Mouse (Mus musculus) left cerebral cortex, postnatal 4 days (tissue): ENCODE data around the gene B4galt7. TPM values are rescaled to one million over a fixed set of nuclear protein-coding genes. Genes with fewer than 3 reads are reported as not detected.
A peak's percentile ranks its signal among the peaks of the same experiment; 100 is the strongest.
"Not testable (repeated sequence)": the region's sequence is repeated elsewhere in the genome, so short reads cannot be mapped to it uniquely, and the experiment has no call there.

Experiments used
- DNase-seq: peaks from one replicate; pipeline ENCODE4 v3.0.0-alpha.2; 2022
- intact Hi-C: fragments of 180-260 bp; cut with DNase I; formaldehyde crosslinking; loops from one replicate; pipeline ENCODE4 v1.15.1; 2025
- total RNA-seq, 2 experiments: library from RNA; stranded (reverse); gene quantifications; 2 replicates each; pipeline ENCODE4 v1.2.3; 2021

B4galt7 gene
- total RNA-seq, 2 experiments from 2014 or later: 32.3 to 32.4 TPM

DNA sequence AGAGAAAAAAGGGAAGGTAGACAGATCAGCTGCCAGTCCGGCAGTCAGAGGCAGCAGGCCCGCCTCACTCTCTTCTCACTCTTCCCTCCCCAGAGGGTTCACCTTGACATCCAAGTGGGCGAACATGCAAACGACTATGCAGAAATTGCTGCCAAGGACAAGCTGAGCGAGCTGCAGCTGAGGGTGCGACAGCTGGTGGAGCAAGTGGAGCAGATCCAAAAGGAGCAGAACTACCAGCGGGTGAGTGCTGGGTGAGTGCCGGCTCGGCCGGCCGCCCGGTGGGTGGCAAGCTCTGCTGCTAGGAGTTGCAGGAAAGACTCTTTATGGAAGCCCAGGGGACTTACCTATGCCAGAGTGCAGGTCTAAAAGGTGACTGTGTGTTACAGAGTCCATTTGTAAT lies 4.3 kb upstream of the B4galt7 start:
- intact Hi-C loops: no loop called here
- DNase-seq: peak; percentile 84

GRCm38 (mm10) chr13:55596802-55597201 lies 2.9 kb upstream of the B4galt7 start:
- intact Hi-C loops: no loop called here
- DNase-seq: peak; percentile 17

GRCm38 (mm10) chr13:55600657-55601056 lies 961 bp downstream of the B4galt7 start:
- no peak for DNase-seq
- intact Hi-C loops: loop anchor here (5.0 kb wide), 1 partner anchor 37 kb away; the partner anchor contains the start of gene Ddx46

DNA sequence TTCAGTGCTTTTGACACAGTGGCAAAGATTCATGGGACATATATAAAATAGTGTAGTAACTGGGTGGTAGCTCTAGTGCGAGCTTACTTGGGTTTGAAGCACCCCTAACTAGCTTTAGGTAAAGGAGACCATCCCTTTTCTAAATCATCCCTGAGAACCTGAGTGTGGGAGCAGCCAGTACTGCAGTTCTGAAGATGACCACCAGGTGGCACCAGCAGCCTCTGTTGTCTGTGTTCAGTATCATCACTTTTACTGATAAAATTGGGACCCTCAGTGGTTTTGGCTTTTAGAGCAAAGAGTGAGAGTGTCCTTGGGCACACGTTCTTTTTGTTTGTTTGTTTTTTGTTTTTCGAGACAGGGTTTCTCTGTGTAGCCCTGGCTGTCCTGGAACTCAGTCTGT lies 1.9 kb downstream of the B4galt7 start:
- peak; percentile 89 for DNase-seq
- intact Hi-C loops: loop anchor here (5.0 kb wide), 1 partner anchor 36 kb away; the partner anchor contains the start of gene Ddx46

- intact Hi-C loops: loop anchor here (5.0 kb wide), 1 partner anchor 33 kb away; the partner anchor contains the start of gene Ddx46
- no peak for DNase-seq
These were observed 4.9 kb downstream of the B4galt7 start for GRCm38 (mm10) chr13:55604606-55605005.

DNA sequence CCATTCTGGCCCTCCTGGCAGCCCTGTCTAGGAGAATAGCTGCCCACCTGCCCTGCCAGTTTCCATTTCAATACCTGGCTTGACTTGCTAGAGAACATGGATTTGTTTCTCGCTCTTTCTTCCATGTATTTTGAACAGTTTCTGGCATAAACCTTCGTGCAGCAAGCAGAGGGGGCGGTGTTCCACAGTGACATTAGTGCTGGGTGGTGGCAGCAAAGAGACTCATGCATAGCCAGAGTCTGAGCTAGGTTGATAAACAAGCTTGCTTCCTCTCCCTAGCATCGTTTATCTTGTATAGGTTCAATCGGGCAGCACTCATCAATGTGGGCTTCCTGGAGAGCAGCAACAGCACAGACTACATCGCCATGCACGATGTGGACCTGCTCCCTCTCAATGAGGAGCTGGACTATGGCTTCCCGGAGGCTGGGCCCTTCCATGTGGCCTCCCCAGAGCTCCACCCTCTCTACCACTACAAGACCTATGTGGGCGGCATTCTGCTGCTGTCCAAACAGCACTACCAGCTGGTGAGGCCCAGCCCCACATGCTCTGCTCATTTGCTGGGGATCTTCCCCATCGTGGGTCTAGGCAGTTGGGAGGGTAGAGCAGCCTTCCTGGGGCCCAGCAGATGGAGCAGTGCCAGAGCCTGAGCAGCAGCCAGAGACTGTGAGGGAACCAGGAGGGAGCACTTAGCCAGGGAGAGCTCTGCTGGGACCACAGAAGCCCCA lies 7.4 kb downstream of the B4galt7 start:
- peak; percentile 17 for DNase-seq
- intact Hi-C loops: no loop called here

DNA sequence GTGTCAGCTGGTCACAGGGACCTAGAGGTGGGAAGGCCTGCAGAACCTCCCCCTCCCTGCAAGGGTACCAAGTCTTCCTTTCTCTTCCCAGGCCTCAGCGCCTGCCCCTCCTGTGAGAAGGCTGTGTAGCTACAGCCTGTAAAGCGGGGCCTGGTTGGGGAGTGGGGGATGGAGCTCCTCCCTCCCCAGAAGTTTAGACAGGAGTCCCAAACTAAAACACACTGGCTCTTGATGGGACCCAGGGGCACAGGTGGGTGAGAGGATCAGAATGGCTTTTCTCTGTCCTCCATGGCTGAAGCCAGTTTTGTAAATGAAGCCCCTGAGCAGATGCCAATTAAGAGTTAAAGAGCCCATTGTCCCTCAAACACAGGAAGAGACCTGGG lies 7.9 kb downstream of the B4galt7 start:
- DNase-seq: no peak
- intact Hi-C loops: no loop called here

DNA sequence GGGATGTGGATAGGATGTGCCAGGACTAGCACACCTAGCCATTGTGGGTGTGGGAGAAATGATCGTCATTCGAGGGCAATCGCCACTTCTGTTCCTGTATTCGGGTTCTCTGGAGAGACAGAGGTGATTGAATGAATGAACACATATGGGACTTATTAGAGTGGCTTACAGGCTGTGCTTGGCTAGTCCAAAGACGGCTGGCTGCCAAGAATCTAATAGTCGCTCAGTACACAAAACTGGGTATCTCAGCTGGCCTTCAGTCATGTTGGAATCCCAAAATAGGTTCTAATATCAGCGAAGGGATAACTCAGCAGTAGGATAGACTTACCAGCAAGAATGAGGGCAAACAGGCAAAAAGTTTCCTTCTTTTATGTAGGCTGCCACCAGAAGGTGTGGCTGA lies 12.3 kb downstream of the B4galt7 start:
- DNase-seq: no peak
- intact Hi-C loops: no loop called here

DNA sequence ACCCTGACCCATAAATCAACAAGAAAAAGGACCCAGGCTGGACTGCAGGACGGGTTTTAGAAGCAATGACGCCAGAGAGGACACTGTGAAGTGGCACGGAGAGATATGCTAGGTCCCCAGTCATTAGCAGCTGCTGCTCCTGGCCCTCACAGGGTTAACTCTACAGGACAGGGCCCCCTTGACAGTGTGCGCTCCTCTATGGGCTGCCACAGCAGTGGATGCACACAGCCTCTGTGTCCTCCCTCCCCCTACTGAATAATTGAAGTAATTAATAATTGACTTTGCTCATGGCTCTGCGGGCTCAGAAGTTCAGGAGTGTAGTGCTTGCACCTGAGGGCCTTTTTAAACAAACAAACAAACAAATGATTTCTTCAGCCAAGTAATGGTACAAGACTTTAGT lies 13.8 kb downstream of the B4galt7 start:
- intact Hi-C loops: no loop called here
- DNase-seq: no peak

DNA sequence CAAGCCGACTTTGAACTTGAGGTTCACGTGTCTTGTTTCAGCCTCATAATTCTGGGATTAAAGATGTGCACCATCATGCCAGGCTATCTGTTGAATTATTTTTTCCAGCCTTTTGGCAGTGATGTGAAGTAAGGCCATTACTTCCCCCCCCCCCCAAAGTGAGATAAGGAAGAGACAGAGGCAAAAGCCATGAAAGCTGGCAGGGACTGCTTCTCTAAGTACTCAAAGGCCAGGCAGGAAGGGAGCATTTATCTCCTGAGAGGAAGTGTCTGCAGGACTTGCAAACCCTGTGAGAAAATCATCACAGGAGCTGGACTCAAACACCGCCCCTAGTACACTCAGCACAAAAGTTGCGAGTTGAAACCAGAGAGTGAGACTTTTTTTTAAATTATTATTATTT lies 19.6 kb downstream of the B4galt7 start:
- intact Hi-C loops: no loop called here
- no peak for DNase-seq

DNA sequence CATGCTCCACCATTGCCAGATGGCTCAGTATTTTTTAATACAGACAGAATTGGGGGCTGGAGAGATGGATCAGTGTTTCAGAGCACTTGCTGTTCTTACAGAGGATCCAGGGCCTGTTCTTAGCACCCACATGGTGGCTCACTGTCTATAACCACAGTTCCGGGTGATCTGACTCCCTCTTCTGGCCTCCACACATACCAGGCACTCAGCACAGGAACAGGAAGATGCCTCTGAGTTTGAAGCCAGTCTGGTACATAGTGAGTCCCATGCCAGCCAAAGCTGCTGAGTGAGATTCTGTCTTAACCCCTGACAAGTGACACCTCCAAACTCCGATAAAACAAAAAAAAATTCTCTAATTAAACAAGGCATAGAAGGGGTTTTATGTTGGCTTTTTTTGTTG lies 20.6 kb downstream of the B4galt7 start:
- intact Hi-C loops: no loop called here
- DNase-seq: no peak

DNA sequence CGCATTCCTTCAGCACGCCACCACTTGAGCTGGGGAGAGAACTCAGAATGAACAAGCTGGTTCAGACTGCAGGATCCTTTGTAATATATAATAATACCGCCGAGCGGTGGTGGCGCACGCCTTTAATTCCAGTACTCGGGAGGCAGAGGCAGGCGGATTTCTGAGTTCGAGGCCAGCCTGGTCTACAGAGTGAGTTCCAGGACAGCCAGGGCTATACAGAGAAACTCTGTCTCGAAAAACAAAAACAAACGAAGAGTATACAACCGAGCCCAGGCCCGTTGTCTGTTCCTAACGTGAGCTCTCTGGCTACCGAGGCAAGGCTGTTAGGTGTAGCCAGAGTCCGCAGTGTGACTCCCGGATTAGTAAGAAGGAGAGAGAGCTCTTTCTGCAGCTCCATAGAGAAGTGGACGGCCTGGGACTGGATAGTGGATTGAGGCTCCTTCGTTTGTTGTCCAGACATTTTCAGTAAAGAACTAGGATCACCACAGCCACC lies 22.5 kb downstream of the B4galt7 start:
- intact Hi-C loops: not testable (repeated sequence)

GRCm38 (mm10) chr13:55622649-55623541 lies 23.2 kb downstream of the B4galt7 start, which contains the start of gene Caml:
Gene Caml (plus strand): TSS chr13:55623005.
- intact Hi-C loops: no loop called here
- peak; percentile 85 for DNase-seq

More for the DNA sequence above, 22.5 kb downstream of the B4galt7 start:
- not testable (repeated sequence) for DNase-seq

DNA sequence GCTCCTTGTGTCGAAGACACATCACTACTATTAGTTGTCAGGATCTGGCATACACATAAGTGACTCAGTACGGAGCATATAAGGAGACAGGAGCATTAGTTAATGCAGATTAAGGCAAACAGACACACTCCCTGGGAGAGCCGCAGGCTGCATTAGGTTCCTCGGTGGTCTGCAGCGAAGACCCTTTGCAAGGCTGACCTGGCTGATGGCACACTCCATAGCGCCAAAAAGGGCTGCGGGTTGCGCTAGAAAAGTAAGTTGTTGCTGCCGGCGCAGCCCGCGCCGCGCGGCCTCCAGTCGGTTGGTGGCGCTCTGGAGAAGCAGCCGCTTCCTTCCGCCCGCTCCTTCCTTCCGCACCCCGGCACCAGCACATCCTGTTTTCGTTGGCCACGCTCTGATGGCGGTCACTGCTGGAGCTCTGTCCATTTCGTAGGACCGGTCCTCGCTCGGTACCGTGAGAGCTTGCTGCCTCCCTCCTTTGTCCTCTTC lies 35.0 kb downstream of the B4galt7 start, which contains the start of gene Ddx46:
TSS of gene Ddx46 (plus strand) at position 389 of the 489 bp plus-strand sequence.
- intact Hi-C loops: loop anchor here (5.0 kb wide), 1 partner anchor 32 kb away; no protein-coding TSS in a partner anchor
- peak; percentile 92 for DNase-seq

- peak; percentile 21 for DNase-seq
- intact Hi-C loops: loop anchor here (5.0 kb wide), 1 partner anchor 33 kb away; no protein-coding TSS in a partner anchor
These were observed 35.5 kb downstream of the B4galt7 start for GRCm38 (mm10) chr13:55635146-55635571.

- DNase-seq: no peak
- intact Hi-C loops: loop anchor here (5.0 kb wide), 1 partner anchor 34 kb away; no protein-coding TSS in a partner anchor
These were observed 36.7 kb downstream of the B4galt7 start for GRCm38 (mm10) chr13:55636185-55636983.

GRCm38 (mm10) chr13:55640480-55640879 lies 40.8 kb downstream of the B4galt7 start:
- DNase-seq: peak; percentile 73
- intact Hi-C loops: loop anchor here (5.0 kb wide), 1 partner anchor 37 kb away; no protein-coding TSS in a partner anchor

GRCm38 (mm10) chr13:55644525-55644924 lies 44.8 kb downstream of the B4galt7 start:
- DNase-seq: peak; percentile 17
- intact Hi-C loops: loop anchor here (5.0 kb wide), 1 partner anchor 33 kb away; no protein-coding TSS in a partner anchor

GRCm38 (mm10) chr13:55650098-55650497 lies 50.4 kb downstream of the B4galt7 start:
- DNase-seq: no peak
- intact Hi-C loops: loop anchor here (10.0 kb wide), 1 partner anchor 355 kb away; no protein-coding TSS in a partner anchor

DNA sequence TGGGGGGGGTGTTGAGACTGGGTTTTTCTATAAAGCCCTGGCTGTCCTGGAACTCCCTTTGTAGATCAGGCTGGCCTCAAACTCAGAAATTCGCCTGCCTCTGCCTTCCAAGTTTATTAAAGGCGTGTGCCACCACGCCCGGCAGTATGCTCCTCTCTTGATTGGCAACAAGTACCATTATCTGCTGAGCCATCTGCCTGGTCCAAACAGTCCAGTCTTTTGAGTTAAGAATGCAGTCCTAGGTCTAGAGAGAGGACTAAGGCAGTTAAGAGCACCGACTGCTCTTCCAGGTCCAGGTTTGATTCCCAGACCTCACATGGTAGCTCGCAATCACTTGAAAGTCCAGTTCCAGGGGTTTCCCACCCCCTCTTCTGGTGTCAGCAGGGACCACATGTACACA lies 51.3 kb downstream of the B4galt7 start:
- intact Hi-C loops: loop anchor here (10.0 kb wide), 1 partner anchor 356 kb away; no protein-coding TSS in a partner anchor

More for the DNA sequence above, 51.3 kb downstream of the B4galt7 start:
- DNase-seq: no peak
